ENCODE assay signal across 10 mouse cellular contexts in the genomic region with DNA sequence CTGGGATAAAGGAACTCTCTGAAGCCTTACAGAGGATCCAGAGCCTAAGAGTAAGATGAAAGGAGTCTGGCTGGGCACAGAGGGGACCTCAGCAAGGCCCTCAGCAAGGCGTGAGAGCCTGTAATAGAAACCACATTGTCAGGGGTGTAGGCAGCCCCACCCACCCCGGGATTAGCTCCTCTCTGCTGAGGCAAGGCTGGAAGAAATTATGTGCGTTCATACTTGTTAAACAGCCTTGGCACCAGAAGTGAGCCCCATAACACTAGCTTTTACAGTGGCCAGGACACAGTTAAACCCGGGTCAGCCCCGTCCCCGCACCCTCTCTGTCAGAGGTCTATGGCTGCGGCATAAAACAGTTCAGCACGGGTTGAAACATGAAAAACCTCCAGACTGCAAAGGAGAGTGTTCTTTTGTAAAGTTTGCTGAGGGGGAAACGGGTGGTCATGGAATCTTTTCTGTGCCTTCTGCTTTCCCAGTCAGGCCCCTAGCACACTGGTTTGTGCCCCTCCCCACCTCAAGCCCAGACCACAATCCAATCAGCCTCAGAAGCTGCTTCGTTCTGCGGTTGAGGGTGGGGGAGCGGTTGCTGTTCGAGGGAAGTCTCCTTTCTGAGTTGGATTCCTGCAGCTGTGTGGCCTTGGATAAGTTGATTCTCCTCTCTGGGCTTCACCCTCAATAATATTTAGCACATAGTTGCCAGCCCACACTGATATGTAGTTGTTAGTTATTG.
DNase-seq lines count a peak whose midpoint lies in the region; ATAC-seq and TF ChIP-seq lines count a peak whose summit lies in the region.
"Had no signal": no experiment of that assay in that cellular context is flagged by ENCODE, and none has a peak within 500 bp of the region (broad histone marks: within the 10 kb centered on the region; RNA-seq: fewer than 3 reads in every experiment).

No protein-coding gene starts in this region.

- no peak for ATAC-seq in kidney, embryonic 15.5 days (replicated peaks; ENCODE audit: low FRiP score)
- peak; percentile 78 for ATAC-seq in limb, embryonic 11.5 days (ENCODE audit: insufficient number of reproducible peaks, low FRiP score, low TSS enrichment, low read depth)
- ATAC-seq in cerebellum, adult (ENCODE audit: insufficient number of reproducible peaks, low FRiP score, low TSS enrichment) = no peak

- dilution Hi-C loops in CH12.LX (cut with MboI; ENCODE audit: extremely low pct_ligation_motif_present, extremely low pct_unique_long_range_greater_than_20kb, low sequenced_read_pairs) = no loop called here

- no peak overlapping the region for H3K9ac ChIP-seq in kidney, embryonic 15.5 days
- no peak overlapping the region for H3K9ac ChIP-seq in CH12.LX (ENCODE audit: insufficient read depth, low read depth)
- no peak overlapping the region for H3K9ac ChIP-seq in limb, embryonic 11.5 days (ENCODE audit: low read length)
- H3K9ac ChIP-seq: liver, embryonic 14.5 days had no signal

- peak overlapping the region; percentile 15; the same call in 1 of the 2 replicates for H3K27ac ChIP-seq in kidney, embryonic 15.5 days
- no peak overlapping the region for H3K27ac ChIP-seq in CH12.LX (ENCODE audit: insufficient read depth, low read depth)
- peak overlapping the region; percentile 77 for H3K27ac ChIP-seq in limb, embryonic 11.5 days (replicated peaks; ENCODE audit: low read depth, low read length)
- H3K27ac ChIP-seq in layer of hippocampus, adult 2 months = no peak overlapping the region
- H3K27ac ChIP-seq: heart, adult 2 months; liver, embryonic 14.5 days had no signal

- TF ChIP-seq POLR2A in CH12.LX (IDR thresholded peaks at IDR 0.05; ENCODE audit: low read depth, low read length) = no peak

- in situ Hi-C loops in CH12.LX (cut with MboI; ENCODE audit: low pct_ligation_motif_present, low pct_unique_long_range_greater_than_20kb, low sequenced_read_pairs) = no loop called here

- DNase-seq in kidney, postnatal 14 days = no peak
- DNase-seq in CH12.LX (ENCODE audit: extremely low read depth) (peak; percentile 60), NIH3T3 (ENCODE audit: low read depth) (peak; percentile 39)
- peak; percentile 82 for DNase-seq in limb, embryonic 11.5 days (ENCODE audit: low spot score)
- no peak for DNase-seq in layer of hippocampus, adult 2 months (ENCODE audit: low spot score in 2 of 2)
- DNase-seq: heart, adult 2 months; kidney, postnatal 36 days had no signal

- H3K4me3 ChIP-seq in kidney, embryonic 15.5 days (replicated peaks) = no peak overlapping the region
- no peak overlapping the region for H3K4me3 ChIP-seq in CH12.LX (replicated peaks in 1 of 3; ENCODE audit: low read depth in 2 of 3, low read length in 2 of 3, poor library complexity in 1 of 3)
- H3K4me3 ChIP-seq in limb, embryonic 11.5 days (ENCODE audit: low read depth, low read length) = no peak overlapping the region
- no peak overlapping the region for H3K4me3 ChIP-seq in layer of hippocampus, adult 2 months
- H3K4me3 ChIP-seq: heart, adult 2 months had no signal

- TF ChIP-seq RAD21 in CH12.LX (IDR thresholded peaks at IDR 0.05; ENCODE audit: low read depth, low read length) = no peak

- H3K4me2 ChIP-seq in kidney, embryonic 15.5 days = peak overlapping the region; percentile 17; the same call in 1 of the 2 replicates
- no peak overlapping the region for H3K4me2 ChIP-seq in CH12.LX (ENCODE audit: insufficient read depth, low read depth, poor library complexity, severe bottlenecking)
- peak overlapping the region; percentile 18; the same call in 1 of the 2 replicates for H3K4me2 ChIP-seq in limb, embryonic 11.5 days (ENCODE audit: low read depth, severe bottlenecking)

- peaks cover 50% of the 10 kb centered on the region for H3K4me1 ChIP-seq in kidney, embryonic 15.5 days
- peaks cover 0 to 48% of the 10 kb centered on the region in 2 experiments; a peak in 2 of 4 replicates for H3K4me1 ChIP-seq in CH12.LX (ENCODE audit: control insufficient read depth in 1 of 2, insufficient read depth in 2 of 2)
- peaks cover 79% of the 10 kb centered on the region for H3K4me1 ChIP-seq in limb, embryonic 11.5 days (ENCODE audit: control insufficient read depth, insufficient read depth, low read length)

- no peaks in the 10 kb centered on the region for H3K36me3 ChIP-seq in kidney, embryonic 15.5 days
- no peaks in the 10 kb centered on the region for H3K36me3 ChIP-seq in CH12.LX (replicated peaks in 1 of 2; ENCODE audit: control insufficient read depth in 1 of 2, insufficient read depth in 1 of 2, low read length in 1 of 2)
- H3K36me3 ChIP-seq in limb, embryonic 11.5 days (ENCODE audit: control insufficient read depth, insufficient read depth, low read length) = no peaks in the 10 kb centered on the region

- no peaks in the 10 kb centered on the region for H3K27me3 ChIP-seq in kidney, embryonic 15.5 days
- no peaks in the 10 kb centered on the region for H3K27me3 ChIP-seq in CH12.LX (replicated peaks)
- H3K27me3 ChIP-seq in limb, embryonic 11.5 days (ENCODE audit: control insufficient read depth, insufficient read depth, low read length) = no peaks in the 10 kb centered on the region

- no peaks in the 10 kb centered on the region for H3K79me2 ChIP-seq in CH12.LX (replicated peaks; ENCODE audit: control insufficient read depth, extremely low read depth, insufficient read depth, poor library complexity, severe bottlenecking)

- H3K9me3 ChIP-seq in kidney, embryonic 15.5 days (replicated peaks) = no peaks in the 10 kb centered on the region
- no peaks in the 10 kb centered on the region for H3K9me3 ChIP-seq in CH12.LX (replicated peaks; ENCODE audit: low read length)
- no peaks in the 10 kb centered on the region for H3K9me3 ChIP-seq in limb, embryonic 11.5 days (ENCODE audit: control insufficient read depth, low read length)

- no peak for TF ChIP-seq EP300 in CH12.LX (IDR thresholded peaks at IDR 0.05; ENCODE audit: low read length)

- TF ChIP-seq CTCF in CH12.LX (conservative IDR thresholded peaks at IDR 0.05 in 1 of 2, IDR thresholded peaks at IDR 0.05 in 1 of 2; ENCODE audit: low read depth in 2 of 2, low read length in 2 of 2) = no peak
- no peak for TF ChIP-seq CTCF in layer of hippocampus, adult 2 months (conservative IDR thresholded peaks at IDR 0.05)

- 13% methylated on average over 13 of the region's 13 CpGs for WGBS in kidney, embryonic 15.5 days
- WGBS in limb, embryonic 11.5 days = 2% methylated on average over 13 of the region's 13 CpGs

TF ChIP-seq in CH12.LX, 34 proteins besides CTCF, POLR2A, EP300 and RAD21:
- TF ChIP-seq MAX (IDR thresholded peaks at IDR 0.05; ENCODE audit: low read length) (no peak), BHLHE40 (IDR thresholded peaks at IDR 0.05; ENCODE audit: low read depth, low read length) (no peak), UBTF (IDR thresholded peaks at IDR 0.05; ENCODE audit: low read depth, low read length) (no peak), MXI1 (IDR thresholded peaks at IDR 0.05; ENCODE audit: low read depth, low read length) (no peak), E2F4 (IDR thresholded peaks at IDR 0.05; ENCODE audit: insufficient replicate concordance, low read depth, low read length) (no peak), ZC3H11A (IDR thresholded peaks at IDR 0.05; ENCODE audit: low read depth, low read length) (no peak), CHD1 (IDR thresholded peaks at IDR 0.05; ENCODE audit: low read depth, low read length) (no peak), USF1 (IDR thresholded peaks at IDR 0.05; ENCODE audit: low read depth, low read length) (no peak), ZNF384 (IDR thresholded peaks at IDR 0.05; ENCODE audit: low read depth, low read length) (no peak), RCOR1 (conservative IDR thresholded peaks at IDR 0.05; ENCODE audit: low read depth, low read length) (no peak), JUND (conservative IDR thresholded peaks at IDR 0.05; ENCODE audit: low read depth, low read length) (no peak), MAZ (IDR thresholded peaks at IDR 0.05; ENCODE audit: low read depth, low read length) (no peak), SIN3A (IDR thresholded peaks at IDR 0.05; ENCODE audit: low read length) (no peak)

Comparison
In these comparisons a context has a peak if more than half of its experiments do, and no peak if none do; other contexts are left out.
1. H3K27ac ChIP-seq: peak in kidney, embryonic 15.5 days (single experiment) and limb, embryonic 11.5 days (single experiment); none in CH12.LX (single experiment) and layer of hippocampus, adult 2 months (single experiment).
2. DNase-seq: peak in CH12.LX (single experiment), NIH3T3 (single experiment) and limb, embryonic 11.5 days (single experiment); none in kidney, postnatal 14 days (single experiment) and layer of hippocampus, adult 2 months (0 of 2).